Mouse (Mus musculus) adrenal gland, postnatal 14 days (tissue): ENCODE measurements at regions not wholly inside any gene's neighbourhood (a gene's known extent, or its start where the extent isn't known, plus 50 kb on each side); places are given as distances from the start of the nearest gene placed in this dataset.

Experiments used
- DNase-seq: peaks from one replicate; pipeline ENCODE4 v3.0.0; 2021; ENCODE audit warnings: mixed read lengths

- no peak for DNase-seq
Measured at GRCm38 (mm10) chr3:147537584-147537983, 685.4 kb downstream of the Ttll7 start.

DNA sequence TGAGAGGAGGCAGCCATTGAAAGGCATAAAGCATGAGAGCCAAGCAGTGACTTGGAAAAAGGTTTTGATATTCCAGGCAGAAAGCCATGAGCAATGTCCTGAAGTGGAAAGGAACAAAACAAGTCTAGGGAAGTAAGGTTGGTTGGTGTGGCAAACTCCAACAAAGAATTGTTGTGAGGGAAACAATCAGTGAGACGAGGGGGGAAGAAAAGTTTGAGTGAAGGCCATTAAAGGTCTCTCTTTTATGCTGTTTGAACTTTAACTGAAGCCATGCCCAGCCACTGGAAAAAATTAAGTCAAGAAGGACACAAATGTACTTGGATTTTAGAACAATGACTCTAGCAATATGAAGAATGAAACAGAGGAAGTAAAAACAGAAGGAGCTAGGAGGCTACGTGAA, 680.0 kb downstream of the Ttll7 start:
- no peak for DNase-seq

DNA sequence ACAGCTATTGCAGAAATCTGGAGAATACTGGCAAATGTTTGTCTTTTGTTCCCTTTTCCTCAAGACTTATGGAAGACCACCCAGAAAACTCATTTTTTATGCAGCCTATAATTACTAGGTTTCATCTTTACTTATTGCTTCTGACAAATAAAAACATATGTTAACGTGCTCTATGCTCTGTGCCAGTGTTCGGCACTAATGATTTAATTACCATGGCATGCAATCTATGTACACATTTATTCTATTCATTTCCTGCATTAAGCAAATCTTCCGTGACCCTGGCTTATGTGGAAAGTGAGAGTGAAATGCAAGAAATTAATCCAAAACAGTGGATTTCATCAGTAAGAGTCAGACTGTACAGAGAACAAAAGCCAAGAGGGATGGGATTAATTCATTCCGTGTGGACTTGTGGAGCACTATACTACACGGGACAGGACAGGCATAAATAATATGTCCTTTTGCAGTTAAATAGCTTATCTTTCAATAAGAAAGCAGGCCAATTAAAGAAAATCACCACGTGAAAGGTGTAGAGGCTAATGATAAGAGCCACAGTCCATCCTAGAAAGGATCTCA, 679.5 kb downstream of the Ttll7 start:
- DNase-seq = no peak
